Mouse (Mus musculus) brain, adult 10 weeks (tissue): ENCODE data around the gene Trappc3l. TPM values are rescaled to one million over a fixed set of nuclear protein-coding genes. Genes with fewer than 3 reads are reported as not detected.

Source experiments
- polyA plus RNA-seq: library from polyadenylated mRNA; stranded (reverse); fragments of 350-450 nt; fragmentation: Illumina TruSeq; extraction: RNeasy Lipid Tissue Mini Kit (QIAGEN cat#74804); gene quantifications from one replicate; pipeline ENCODE4 v1.2.3, GENCODE M21; 2015; ENCODE audit warnings: low read depth, low replicate concordance

The Trappc3l gene
- not detected for polyA plus RNA-seq

DNA sequence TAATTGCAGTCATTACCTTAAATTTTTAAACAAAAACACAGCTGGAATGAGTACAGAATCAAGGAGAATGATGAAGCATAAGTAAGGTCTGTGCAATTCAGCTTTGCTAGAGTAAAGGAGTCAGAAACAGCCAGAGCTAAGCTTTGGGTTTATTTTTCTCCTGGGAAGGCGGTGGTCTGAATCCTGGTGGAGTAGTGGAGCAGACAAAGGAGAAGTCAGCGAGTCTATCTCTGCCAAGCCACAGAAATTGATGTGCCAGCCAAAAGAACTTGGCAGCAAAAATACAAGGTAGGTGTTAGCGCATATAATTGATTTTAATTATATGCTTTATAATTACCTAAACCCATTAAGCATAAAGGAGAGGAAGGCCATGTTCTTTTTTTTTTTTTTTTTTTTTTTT lies at the start of gene Trappc3l:
TSS of gene Trappc3l (plus strand) at position 197 of the 400 bp plus-strand sequence.

GRCm38 (mm10) chr10:34019302-34020075 lies 17.9 kb upstream of the Trappc3l start, which contains the start of gene Rwdd1:
TSS of gene Rwdd1 (minus strand) at chr10:34019624.

GRCm38 (mm10) chr10:34044210-34044609 lies 6.8 kb downstream of the Trappc3l start, which contains the start of gene Calhm4:
TSS of gene Calhm4 (minus strand) at chr10:34044310.

GRCm38 (mm10) chr10:34096418-34096883 lies 59.1 kb downstream of the Trappc3l start, which contains the start of gene Calhm5:
TSS of gene Calhm5 (minus strand) at chr10:34096519.

DNA sequence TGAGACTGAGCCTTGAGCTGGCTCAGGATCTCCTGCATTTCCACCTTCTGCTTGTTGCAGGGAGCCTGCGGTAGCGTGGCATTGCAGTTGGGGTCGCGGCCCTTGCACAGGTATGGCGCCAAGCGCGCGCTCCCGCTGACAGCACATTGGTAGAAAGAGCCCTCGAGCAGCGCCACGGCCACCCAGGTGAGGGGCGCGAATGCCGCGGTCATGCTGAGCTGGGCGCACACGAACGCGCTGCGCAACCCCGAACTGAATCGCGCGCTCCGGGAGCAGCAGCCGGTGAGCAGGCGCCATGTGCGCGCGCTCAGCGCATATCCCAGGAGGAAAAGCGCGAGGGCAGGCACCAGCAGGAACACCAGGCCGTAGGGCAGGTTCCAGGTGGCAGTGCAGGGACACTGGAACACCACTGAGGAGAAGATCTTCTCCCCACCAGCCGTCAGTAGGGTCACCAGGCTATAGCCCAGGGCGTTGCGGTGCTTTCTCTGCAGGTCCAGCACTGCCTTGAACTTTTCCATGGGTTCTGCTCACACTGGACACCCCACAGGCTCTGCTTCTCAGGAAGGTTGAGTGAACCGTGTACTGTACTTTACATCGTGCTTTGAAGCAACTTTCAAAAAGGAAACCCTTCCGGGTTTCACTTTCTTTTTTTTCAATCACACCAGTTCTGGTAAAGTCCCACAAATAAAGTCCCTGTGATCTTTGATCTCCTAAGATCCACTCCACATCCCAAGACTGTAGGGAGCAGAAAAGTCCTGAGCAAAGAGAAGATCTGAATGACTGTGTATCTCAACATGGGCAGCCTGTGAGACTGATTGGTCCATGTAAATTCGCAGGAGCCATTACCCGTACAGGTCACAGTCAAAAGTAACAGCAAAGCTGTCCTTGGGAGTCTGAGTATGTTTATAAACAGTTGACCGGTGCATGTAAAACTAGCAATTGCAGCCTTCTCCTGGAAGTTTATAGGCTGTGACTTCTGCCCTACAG lies 90.3 kb downstream of the Trappc3l start, which contains the start of gene Calhm6:
TSS of gene Calhm6 (minus strand) at position 593 of the 987 bp plus-strand sequence.

Other genes starting within 250 kb of the Trappc3l start
- gene Sult3a1, start 179.9 kb upstream of the Trappc3l start, polyA plus RNA-seq = not detected
- gene Rsph4a, start 132.5 kb upstream of the Trappc3l start, polyA plus RNA-seq = 3.5 TPM
- gene Zup1, start 86.3 kb upstream of the Trappc3l start, polyA plus RNA-seq = 11.7 TPM
- gene Rwdd1, start 18.0 kb upstream of the Trappc3l start, polyA plus RNA-seq = 102 TPM
- gene Calhm4, start 6.7 kb downstream of the Trappc3l start, polyA plus RNA-seq = not detected
- gene Calhm5, start 58.9 kb downstream of the Trappc3l start, polyA plus RNA-seq = 3.0 TPM
- gene Calhm6, start 90.4 kb downstream of the Trappc3l start, polyA plus RNA-seq = 0.88 TPM
- gene Dse, start 170.1 kb downstream of the Trappc3l start, polyA plus RNA-seq = 3.2 TPM
- 142 TPM for gene Tspyl1, start 244.6 kb downstream of the Trappc3l start, polyA plus RNA-seq